Mouse (Mus musculus): ENCODE results near the gene Gm20388. TPM values are rescaled to one million over a fixed set of nuclear protein-coding genes. Genes with fewer than 3 reads are reported as not detected.

The Gm20388 gene
- polyA plus RNA-seq, 1 experiment from 2014 or later: 3.6 TPM

DNA sequence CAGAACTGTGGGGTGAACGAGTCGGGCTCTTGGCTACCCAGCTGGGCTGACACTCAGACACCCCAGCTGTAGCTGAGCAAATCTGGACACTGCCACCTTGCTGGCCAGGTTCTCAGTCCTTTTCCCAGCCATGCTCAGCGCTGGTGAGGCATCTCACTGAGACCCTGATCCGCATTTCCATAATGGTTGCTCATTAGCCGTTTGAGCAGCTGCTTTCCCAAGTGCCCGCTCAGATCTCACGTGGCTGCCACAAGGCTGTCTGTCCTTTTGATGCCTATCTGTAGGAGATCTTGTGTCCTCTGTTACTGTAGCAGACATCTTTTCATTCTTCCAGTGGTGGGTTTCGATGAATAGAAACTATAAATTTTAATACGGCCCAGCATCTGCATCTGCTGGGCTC, 3830.6 kb downstream of the Gm20388 start:
- no peaks in the 10 kb centered on the region for H3K9me3 ChIP-seq
- peaks cover 12% of the 10 kb centered on the region for H3K4me1 ChIP-seq
- H3K4me3 ChIP-seq: no peak overlapping the region
- H3K36me3 ChIP-seq (replicated peaks): no peaks in the 10 kb centered on the region
- H3K27ac ChIP-seq (replicated peaks): no peak overlapping the region
- DNase-seq (ENCODE audit: low spot score): no peak
- WGBS: 71% methylated on average over 9 of the region's 9 CpGs
- no peaks in the 10 kb centered on the region for H3K27me3 ChIP-seq (replicated peaks; ENCODE audit: low read depth, poor library complexity, severe bottlenecking)

DNA sequence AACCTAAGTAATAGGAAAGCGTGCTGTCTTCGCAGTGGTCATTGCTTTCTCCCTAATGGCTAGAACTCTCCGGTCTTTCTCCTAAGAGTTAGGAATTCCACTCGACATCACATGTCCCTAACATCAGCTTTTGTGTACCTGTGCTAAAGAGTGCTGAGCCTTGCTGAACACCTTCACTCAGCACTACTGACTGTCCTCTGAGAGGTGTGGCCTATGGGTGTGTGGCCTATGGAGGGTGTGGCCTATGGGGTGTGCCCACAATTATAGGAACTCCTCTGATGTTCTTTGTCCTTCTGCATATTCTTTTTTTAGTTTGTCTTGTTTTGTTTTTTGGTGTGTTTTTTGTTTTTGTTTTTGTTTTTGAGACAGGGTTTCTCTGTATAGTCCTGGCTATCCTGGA, 3835.8 kb downstream of the Gm20388 start:
- H3K4me1 ChIP-seq: peaks cover 25% of the 10 kb centered on the region
- no peaks in the 10 kb centered on the region for H3K27me3 ChIP-seq (replicated peaks; ENCODE audit: low read depth, poor library complexity, severe bottlenecking)
- H3K9me3 ChIP-seq: no peaks in the 10 kb centered on the region
- H3K27ac ChIP-seq (replicated peaks): no peak overlapping the region
- no peak overlapping the region for H3K4me3 ChIP-seq
- 90% methylated on average over 4 of the region's 4 CpGs for WGBS
- no peaks in the 10 kb centered on the region for H3K36me3 ChIP-seq (replicated peaks)
- no peak for DNase-seq (ENCODE audit: low spot score)

DNA sequence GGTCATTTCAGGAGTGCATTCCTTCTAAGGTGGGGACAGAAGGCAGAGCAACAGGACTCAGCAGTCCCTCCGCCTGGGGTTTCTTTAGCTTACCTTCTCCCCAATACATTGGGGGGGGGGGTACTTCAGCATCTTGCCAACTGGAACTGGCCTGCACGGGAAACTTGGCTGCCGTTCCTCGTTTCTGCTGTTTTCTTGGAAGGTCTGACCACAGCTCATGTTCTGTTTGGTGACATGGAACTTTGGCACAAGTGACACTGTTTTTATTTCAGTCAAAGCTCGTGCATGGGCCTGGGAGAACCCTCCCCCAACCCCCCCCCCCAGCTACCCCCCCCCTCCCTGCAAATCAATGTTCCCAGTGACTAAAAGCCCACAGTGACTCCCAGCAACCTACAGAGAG, 3837.1 kb downstream of the Gm20388 start:
- no peak for DNase-seq (ENCODE audit: low spot score)
- peaks cover 30% of the 10 kb centered on the region for H3K4me1 ChIP-seq
- no peak overlapping the region for H3K4me3 ChIP-seq
- H3K27ac ChIP-seq (replicated peaks): no peak overlapping the region
- H3K36me3 ChIP-seq (replicated peaks): no peaks in the 10 kb centered on the region
- no peaks in the 10 kb centered on the region for H3K9me3 ChIP-seq
- 65% methylated on average over 5 of the region's 5 CpGs for WGBS
- H3K27me3 ChIP-seq (replicated peaks; ENCODE audit: low read depth, poor library complexity, severe bottlenecking): no peaks in the 10 kb centered on the region

DNA sequence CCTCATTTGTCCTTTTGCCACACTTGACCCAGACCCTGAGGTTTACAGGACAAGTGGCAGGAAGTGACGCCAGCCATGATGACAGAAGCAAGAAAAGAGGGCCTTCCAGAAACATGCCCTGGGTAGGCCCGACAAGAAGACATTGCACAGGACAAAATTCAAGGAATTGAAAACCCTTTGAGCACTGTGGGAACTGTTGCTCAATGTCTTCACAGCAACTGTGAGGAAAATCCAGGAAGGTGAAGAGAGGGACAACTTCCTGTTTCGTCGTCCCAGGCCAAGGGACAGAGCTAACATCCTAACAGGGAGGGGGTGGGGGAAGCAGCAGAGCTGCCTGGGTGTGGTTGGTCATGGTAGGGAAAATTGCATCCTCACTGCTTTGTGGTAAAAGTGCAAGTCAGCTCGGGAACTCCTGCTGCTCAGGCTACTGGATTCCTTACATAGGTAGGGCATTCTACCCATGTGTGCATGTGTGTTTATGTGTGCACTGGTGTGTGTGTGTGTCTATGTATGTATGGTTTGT, 3839.6 kb downstream of the Gm20388 start:
- DNase-seq (ENCODE audit: low spot score): no peak
- H3K36me3 ChIP-seq (replicated peaks): no peaks in the 10 kb centered on the region
- no peak overlapping the region for H3K4me3 ChIP-seq
- peaks cover 54% of the 10 kb centered on the region for H3K4me1 ChIP-seq
- H3K9me3 ChIP-seq: no peaks in the 10 kb centered on the region
- H3K27ac ChIP-seq (replicated peaks): 0 out of 2 replicates have a peak overlapping the region, but pooled peaks have one; percentile 19
- no peaks in the 10 kb centered on the region for H3K27me3 ChIP-seq (replicated peaks; ENCODE audit: low read depth, poor library complexity, severe bottlenecking)
- 61% methylated on average over 5 of the region's 5 CpGs for WGBS

DNA sequence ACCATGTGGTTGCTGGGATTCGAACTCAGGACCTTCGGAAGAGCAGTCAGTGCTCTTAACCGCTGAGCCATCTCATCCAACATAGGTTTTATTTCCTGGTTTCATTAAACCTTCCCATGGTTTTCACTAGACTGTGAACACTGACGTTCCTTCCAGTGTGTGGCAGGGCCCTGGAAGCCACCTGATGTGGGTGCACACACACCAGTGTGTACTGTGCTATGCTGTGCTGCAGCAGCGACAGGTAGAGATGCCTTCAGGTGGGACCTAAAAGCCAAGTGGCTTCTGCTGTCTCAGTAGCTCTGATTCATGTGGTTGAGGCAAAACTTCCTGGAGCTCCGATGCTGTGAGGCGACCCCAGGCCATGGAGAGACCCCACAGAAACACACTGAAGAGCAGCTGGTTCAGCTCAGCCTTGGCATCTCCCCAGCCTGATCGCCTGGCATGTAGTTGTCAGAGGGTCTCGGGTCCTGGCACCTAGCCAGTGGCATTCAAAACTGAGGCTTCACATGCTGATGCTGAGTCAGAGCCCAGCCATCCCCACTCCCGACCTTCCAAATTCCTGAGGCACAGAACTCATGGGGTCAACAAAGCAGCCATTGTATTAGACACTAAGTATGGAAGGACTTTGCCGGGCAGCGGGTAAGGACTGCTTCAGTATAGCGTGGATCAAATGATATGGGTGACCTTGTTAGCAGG, 3842.3 kb downstream of the Gm20388 start:
- H3K4me3 ChIP-seq: peak overlapping the region; percentile 35
- peak; percentile 72 for DNase-seq (ENCODE audit: low spot score)
- 49% methylated on average over 13 of the region's 13 CpGs for WGBS
- peaks cover 50% of the 10 kb centered on the region for H3K4me1 ChIP-seq
- peak overlapping the region; percentile 72 for H3K27ac ChIP-seq (replicated peaks)
- no peaks in the 10 kb centered on the region for H3K9me3 ChIP-seq
- H3K27me3 ChIP-seq (replicated peaks; ENCODE audit: low read depth, poor library complexity, severe bottlenecking): no peaks in the 10 kb centered on the region
- no peaks in the 10 kb centered on the region for H3K36me3 ChIP-seq (replicated peaks)

DNA sequence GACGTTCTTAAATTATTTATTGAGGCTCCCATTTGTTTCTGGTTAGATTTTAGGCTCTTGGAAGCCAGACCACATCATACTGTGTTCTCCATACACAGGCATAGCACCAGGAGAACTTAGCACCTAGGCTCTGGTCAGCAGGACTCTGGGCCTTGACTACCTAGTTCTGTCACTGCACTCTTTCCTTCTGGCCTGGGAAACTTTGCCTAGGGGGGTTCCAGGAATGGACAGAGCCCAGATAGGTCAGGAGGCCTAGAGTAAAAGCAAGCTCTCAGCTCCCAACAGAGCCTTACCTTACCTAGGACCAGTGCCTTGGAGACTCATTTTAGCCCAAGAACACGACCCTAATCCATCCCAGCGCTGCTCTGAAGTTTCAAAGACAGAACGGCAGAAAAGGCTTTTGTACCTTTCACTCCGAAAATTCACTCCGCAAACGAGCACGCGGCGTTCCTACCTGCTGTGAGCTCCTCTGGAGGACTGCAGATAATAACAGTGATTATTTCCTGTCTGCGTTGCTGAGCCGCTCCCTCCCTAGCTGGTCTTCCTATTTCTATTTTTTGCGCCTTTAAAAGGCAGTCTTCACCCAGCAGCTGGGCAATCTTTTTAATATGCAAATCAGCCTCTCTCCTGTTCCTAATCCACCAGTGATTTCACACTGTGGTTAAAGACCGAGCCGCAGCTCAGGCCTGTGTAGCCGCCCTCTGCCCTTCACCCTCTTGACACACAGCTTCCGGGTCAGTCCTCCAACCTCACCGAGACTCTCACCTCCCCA, 3843.1 kb downstream of the Gm20388 start:
- Histone ChIP-seq H3K27me3 (replicated peaks; ENCODE audit: low read depth, poor library complexity, severe bottlenecking) (peaks cover 6% of the 10 kb centered on the region), H3K4me3 (peak overlapping the region; percentile 35)

DNA sequence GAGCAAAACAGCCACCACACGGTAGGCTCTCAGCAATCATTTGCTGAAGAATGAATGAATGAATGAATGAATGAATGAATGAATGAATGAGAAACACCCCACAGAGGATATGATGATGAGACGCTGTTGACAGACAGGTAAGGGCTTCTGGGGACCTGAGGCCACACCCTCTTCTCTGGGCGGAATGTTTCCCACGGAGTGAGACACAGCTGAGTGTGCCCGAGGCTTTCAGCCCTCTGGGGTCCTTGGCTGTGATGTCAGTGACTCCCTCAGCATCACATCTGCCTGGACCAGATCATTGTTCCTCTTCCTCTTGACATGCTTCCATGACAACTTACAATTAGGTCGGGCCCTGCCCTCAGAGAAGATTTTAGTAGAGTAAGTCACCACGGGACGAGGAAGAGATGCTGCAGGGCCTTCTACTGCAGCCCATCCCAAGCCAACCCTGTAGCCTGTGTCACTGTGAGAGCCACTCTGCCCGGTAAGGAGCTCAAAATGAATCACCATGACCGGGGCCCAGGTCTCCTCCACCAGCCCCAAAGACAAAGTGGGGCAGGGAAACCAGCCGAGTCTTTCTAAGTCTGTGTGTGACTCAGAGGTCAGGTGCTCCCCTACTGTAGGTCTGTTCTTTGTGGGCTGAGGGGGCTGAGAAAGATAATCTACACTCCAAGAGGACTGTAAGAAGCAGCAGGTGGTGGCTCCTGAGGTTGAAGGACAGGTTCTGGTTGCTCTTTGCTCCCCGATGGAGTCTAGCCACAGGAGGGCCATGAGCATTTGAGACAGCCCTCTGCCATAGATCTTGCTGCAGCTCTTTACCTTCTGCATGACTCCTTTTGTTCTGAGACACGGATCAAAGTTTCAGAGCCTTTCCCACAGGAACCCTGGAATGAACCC, 3844.1 kb downstream of the Gm20388 start:
- Histone ChIP-seq H3K9me3 (no peaks in the 10 kb centered on the region), H3K27me3 (replicated peaks; ENCODE audit: low read depth, poor library complexity, severe bottlenecking) (peaks cover 6% of the 10 kb centered on the region), H3K4me3 (0 out of 2 replicates have a peak overlapping the region, but pooled peaks have one; percentile 35), H3K27ac (replicated peaks) (peak overlapping the region; percentile 72; the same call in 1 of the 2 replicates), H3K4me1 (peaks cover 42% of the 10 kb centered on the region), H3K36me3 (replicated peaks) (no peaks in the 10 kb centered on the region)
- 70% methylated on average over 13 of the region's 13 CpGs for WGBS
- DNase-seq (ENCODE audit: low spot score): no peak

More for the DNA sequence above, 3843.1 kb downstream of the Gm20388 start:
- H3K36me3 ChIP-seq (replicated peaks): no peaks in the 10 kb centered on the region
- H3K9me3 ChIP-seq: no peaks in the 10 kb centered on the region
- 7% methylated on average over 18 of the region's 18 CpGs for WGBS
- DNase-seq (ENCODE audit: low spot score): peak; percentile 41
- peak overlapping the region; percentile 72 for H3K27ac ChIP-seq (replicated peaks)
- peaks cover 44% of the 10 kb centered on the region for H3K4me1 ChIP-seq

DNA sequence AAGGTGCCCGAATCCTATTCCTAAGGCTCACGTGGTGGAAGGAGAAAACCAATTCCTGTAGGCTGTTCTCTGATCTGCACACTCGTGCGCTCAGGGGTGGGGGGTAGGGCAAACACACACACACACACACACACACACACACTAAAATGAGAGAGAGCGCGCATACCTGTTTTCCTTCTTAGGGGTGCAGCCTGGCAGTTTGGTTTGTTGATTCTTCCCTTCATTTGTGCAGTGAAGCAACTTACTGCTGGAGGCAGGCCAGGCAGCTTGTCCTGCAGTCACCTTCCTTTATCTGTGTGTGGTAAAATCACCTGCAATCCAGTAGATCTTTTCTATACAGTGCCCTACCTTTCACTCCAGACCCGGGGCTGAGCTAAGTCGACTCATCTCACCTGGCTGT, 3846.3 kb downstream of the Gm20388 start:
- no peak overlapping the region for H3K4me3 ChIP-seq
- H3K27me3 ChIP-seq (replicated peaks; ENCODE audit: low read depth, poor library complexity, severe bottlenecking): peaks cover 6% of the 10 kb centered on the region
- 79% methylated on average over 8 of the region's 8 CpGs for WGBS
- DNase-seq (ENCODE audit: low spot score): no peak
- H3K36me3 ChIP-seq (replicated peaks): no peaks in the 10 kb centered on the region
- H3K9me3 ChIP-seq: no peaks in the 10 kb centered on the region
- peaks cover 56% of the 10 kb centered on the region for H3K4me1 ChIP-seq
- H3K27ac ChIP-seq (replicated peaks): no peak overlapping the region

DNA sequence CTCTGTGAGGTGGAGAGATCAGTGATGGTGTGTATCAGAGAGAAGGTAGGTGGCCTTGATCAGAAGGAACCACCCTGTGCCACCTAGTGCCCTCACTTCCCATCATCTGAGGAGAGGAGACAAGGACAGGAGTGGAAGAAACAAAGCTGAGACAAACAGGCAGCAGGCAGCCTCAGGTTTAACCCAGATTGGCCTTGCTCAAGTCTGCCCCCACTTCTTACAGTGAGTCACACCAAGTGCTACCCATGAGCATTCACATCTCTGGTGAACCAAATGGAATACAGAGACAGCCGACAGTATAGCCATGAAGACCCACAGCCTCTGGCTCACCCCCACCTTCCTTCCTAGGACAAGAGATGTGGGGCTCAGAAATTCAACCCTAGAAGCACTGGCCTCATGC, 3848.3 kb downstream of the Gm20388 start:
- Histone ChIP-seq H3K36me3 (replicated peaks) (no peaks in the 10 kb centered on the region), H3K9me3 (no peaks in the 10 kb centered on the region), H3K27ac (replicated peaks) (no peak overlapping the region), H3K4me1 (peaks cover 54% of the 10 kb centered on the region), H3K27me3 (replicated peaks; ENCODE audit: low read depth, poor library complexity, severe bottlenecking) (peaks cover 18% of the 10 kb centered on the region), H3K4me3 (no peak overlapping the region)
- DNase-seq (ENCODE audit: low spot score): no peak
- 88% methylated on average over 1 of the region's 1 CpGs for WGBS

DNA sequence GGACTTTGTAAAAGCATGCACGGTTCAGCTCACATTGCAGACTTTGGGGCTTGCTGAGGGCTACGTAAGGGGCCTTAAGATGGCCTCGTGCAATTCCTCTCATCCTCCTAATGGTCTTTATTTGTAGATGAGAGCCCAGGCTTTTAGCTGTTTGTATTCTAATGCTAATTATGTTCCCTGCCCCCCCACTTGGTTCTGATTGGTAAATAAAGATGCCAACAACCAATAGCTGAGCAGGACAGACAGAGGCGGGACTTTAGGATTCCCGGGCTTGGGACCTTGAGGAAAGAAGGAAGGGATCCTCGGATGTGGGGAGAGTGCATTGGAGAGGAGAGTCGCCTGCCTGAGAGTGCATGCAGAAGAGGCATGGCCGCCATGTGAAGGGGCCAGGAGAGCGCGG, 3849.3 kb downstream of the Gm20388 start:
- H3K9me3 ChIP-seq: no peaks in the 10 kb centered on the region
- no peaks in the 10 kb centered on the region for H3K36me3 ChIP-seq (replicated peaks)
- peaks cover 20% of the 10 kb centered on the region for H3K27me3 ChIP-seq (replicated peaks; ENCODE audit: low read depth, poor library complexity, severe bottlenecking)
- H3K4me3 ChIP-seq: peak overlapping the region; percentile 48
- peak; percentile 74 for DNase-seq (ENCODE audit: low spot score)
- WGBS: 8% methylated on average over 10 of the region's 10 CpGs
- H3K4me1 ChIP-seq: peaks cover 44% of the 10 kb centered on the region
- peak overlapping the region; percentile 81 for H3K27ac ChIP-seq (replicated peaks)

DNA sequence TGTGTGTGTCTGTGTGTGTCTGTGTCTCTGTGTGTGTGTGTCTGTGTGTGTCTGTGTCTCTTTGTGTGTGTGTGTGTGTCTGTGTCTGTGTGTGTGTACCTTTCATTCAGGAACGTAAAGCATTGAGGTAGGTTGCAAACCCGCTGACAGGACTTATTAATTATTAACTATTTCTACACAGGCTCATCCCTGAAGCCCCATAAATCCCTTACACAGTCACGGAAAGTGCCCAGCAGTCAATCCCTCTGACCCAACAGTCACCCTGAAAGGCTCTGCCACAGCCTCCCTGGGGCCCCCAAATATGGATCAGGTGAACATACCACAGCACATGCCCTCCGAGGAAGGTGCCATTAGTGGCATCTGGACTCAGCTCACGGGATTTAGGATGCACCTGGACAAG, 3849.9 kb downstream of the Gm20388 start:
- DNase-seq (ENCODE audit: low spot score): no peak
- Histone ChIP-seq H3K27me3 (replicated peaks; ENCODE audit: low read depth, poor library complexity, severe bottlenecking) (peaks cover 23% of the 10 kb centered on the region), H3K4me3 (peak overlapping the region; percentile 48), H3K36me3 (replicated peaks) (no peaks in the 10 kb centered on the region), H3K4me1 (peaks cover 42% of the 10 kb centered on the region), H3K27ac (replicated peaks) (peak overlapping the region; percentile 81), H3K9me3 (no peaks in the 10 kb centered on the region)
- WGBS: 67% methylated on average over 5 of the region's 5 CpGs

DNA sequence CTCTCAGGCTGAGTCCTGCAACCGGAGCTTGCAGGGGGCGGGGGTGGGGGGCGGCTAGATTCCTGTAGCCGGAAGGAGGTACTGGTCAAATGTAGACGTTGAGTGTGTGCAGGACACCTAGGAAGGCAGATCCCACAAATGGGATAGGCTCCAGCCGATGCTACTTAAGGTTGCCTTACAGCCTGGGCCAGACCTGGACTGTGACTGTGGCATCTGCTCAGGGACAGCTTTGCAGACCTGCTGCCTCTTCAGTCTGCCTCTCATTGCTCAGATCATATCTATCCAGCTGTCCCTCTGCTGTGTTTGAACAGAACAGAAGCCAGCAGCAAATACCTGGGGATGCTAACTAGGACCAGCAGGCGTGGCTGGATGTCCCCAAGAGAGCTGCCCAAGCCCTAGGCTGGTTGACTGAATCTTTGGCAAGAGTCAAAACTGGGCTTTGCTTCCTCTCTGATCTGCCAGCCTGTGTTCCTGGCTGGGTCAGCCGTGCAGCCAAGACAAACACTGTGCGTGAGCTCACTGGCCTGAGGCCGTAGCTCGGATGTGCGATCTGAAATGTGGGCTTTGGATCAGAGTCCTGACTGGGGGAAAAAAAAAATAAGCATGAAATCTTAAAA, 3850.7 kb downstream of the Gm20388 start:
- WGBS: 30% methylated on average over 12 of the region's 12 CpGs
- no peaks in the 10 kb centered on the region for H3K36me3 ChIP-seq (replicated peaks)
- H3K27ac ChIP-seq (replicated peaks): peak overlapping the region; percentile 81
- H3K27me3 ChIP-seq (replicated peaks; ENCODE audit: low read depth, poor library complexity, severe bottlenecking): peaks cover 25% of the 10 kb centered on the region
- peak; percentile 38 for DNase-seq (ENCODE audit: low spot score)
- no peaks in the 10 kb centered on the region for H3K9me3 ChIP-seq
- H3K4me3 ChIP-seq: 0 out of 2 replicates have a peak overlapping the region, but pooled peaks have one; percentile 16
- H3K4me1 ChIP-seq: peaks cover 39% of the 10 kb centered on the region

All from embryonic facial prominence, embryonic 10.5 days (tissue).